Mouse (Mus musculus) liver, postnatal 0 days (tissue): ENCODE measurements around the gene Dcst2.

Experiments used
- CTCF ChIP-seq: sonication (generic); IDR thresholded peaks from 2 replicates; pipeline ENCODE4 v1.5.1; 2016; ENCODE audit warnings: antibody characterized with exemption, low read depth
- EP300 ChIP-seq: IDR thresholded peaks from 2 replicates; pipeline ENCODE4 v1.6.1; 2016; ENCODE audit warnings: antibody characterized with exemption, low read depth, mild to moderate bottlenecking

DNA sequence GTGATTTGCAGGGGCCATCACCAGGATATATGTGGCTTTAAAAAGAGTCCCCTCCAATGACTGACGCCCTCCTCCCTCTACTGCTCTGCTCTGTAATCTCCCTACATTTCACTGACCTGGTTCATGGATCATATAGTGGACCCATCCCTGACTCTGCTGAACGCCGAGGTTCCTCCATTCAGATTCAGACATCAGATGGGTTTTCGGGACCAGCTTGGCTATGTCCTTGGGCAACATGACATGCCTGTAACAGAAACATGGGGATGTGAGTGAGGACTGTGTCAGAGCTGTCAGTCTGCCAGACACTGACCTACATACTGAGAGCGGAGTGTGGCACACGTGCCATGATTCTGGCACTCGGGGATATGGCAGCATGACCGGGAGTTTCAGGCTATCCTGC is 54.4 kb downstream of the Dcst2 start:
- TF ChIP-seq CTCF (no peak), EP300 (no peak)
